In genomic region chr15:79027291-79028205, GRCm38 (mm10) we compare ENCODE assay signal across 8 mouse cellular contexts. TPM values are rescaled to one million over a fixed set of nuclear protein-coding genes. Genes with fewer than 3 reads are reported as not detected.
A peak's percentile ranks its signal among the peaks of the same experiment; 100 is the strongest.
DNase-seq lines count a peak whose midpoint lies in the region; ATAC-seq and TF ChIP-seq lines count a peak whose summit lies in the region.

No protein-coding gene starts in this region.

- peak overlapping the region; percentile 80 for H3K4me2 ChIP-seq in heart, postnatal 0 days (ENCODE audit: low read depth, low read length)
- H3K4me2 ChIP-seq in midbrain, embryonic 15.5 days, result peak overlapping the region; percentile 89

- H3K4me1 ChIP-seq in heart, postnatal 0 days (ENCODE audit: control insufficient read depth, insufficient read depth), result peaks cover 23% of the 10 kb centered on the region; the same call in 1 of the 2 replicates
- H3K4me1 ChIP-seq in midbrain, embryonic 15.5 days, result peaks cover 55% of the 10 kb centered on the region

- no peaks in the 10 kb centered on the region for H3K27me3 ChIP-seq in heart, postnatal 0 days (ENCODE audit: control insufficient read depth, insufficient read depth, low read length)
- no peaks in the 10 kb centered on the region for H3K27me3 ChIP-seq in midbrain, embryonic 15.5 days (replicated peaks)

- peak overlapping the region; percentile 99 for H3K9ac ChIP-seq in heart, postnatal 0 days (replicated peaks; ENCODE audit: low read depth, low read length)
- H3K9ac ChIP-seq in midbrain, embryonic 15.5 days, result peak overlapping the region; percentile 97

- H3K4me3 ChIP-seq in heart, postnatal 0 days (ENCODE audit: low read depth, low read length), result peak overlapping the region; percentile 60
- peak overlapping the region; percentile 85 for H3K4me3 ChIP-seq in midbrain, embryonic 15.5 days

- 6% methylated on average over 43 of the region's 46 CpGs for WGBS in heart, postnatal 0 days
- 6% methylated on average over 40 of the region's 46 CpGs for whole genome bisulfite sequencing in midbrain, embryonic 15.5 days

- DNase-seq in thymus, postnatal 14 days, result peak; percentile 45
- no peak for DNase-seq in thymus, postnatal 0 days (ENCODE audit: low spot score)
- peak; percentile 41 to 57 for DNase-seq in cerebellum, postnatal 36 days
- DNase-seq in heart, postnatal 0 days (ENCODE audit: low spot score), result no peak
- peak; percentile 30 to 75 for DNase-seq in kidney, postnatal 25 days
- no peak for DNase-seq in frontal cortex, postnatal 14 days (ENCODE audit: low spot score in 2 of 2)

- no peaks in the 10 kb centered on the region for H3K36me3 ChIP-seq in heart, postnatal 0 days (replicated peaks; ENCODE audit: control insufficient read depth, insufficient read depth, low read length)
- no peaks in the 10 kb centered on the region for H3K36me3 ChIP-seq in midbrain, embryonic 15.5 days (replicated peaks)

- TF ChIP-seq CTCF in heart, postnatal 0 days (IDR thresholded peaks at IDR 0.05; ENCODE audit: low read depth), result no peak

- peak; percentile 21; the same call in 1 of the 2 replicates for ATAC-seq in heart, postnatal 0 days (ENCODE audit: insufficient read depth, low read depth)
- ATAC-seq in midbrain, embryonic 15.5 days (replicated peaks), result peak; percentile 41
- ATAC-seq in granulocyte monocyte progenitor cell, adult 5-6 weeks (replicated peaks; ENCODE audit: poor library complexity, severe bottlenecking), result no peak

- no peaks in the 10 kb centered on the region for H3K9me3 ChIP-seq in heart, postnatal 0 days (replicated peaks; ENCODE audit: control insufficient read depth, low read length)
- H3K9me3 ChIP-seq in midbrain, embryonic 15.5 days, result no peaks in the 10 kb centered on the region

- peak overlapping the region; percentile 97 for H3K27ac ChIP-seq in heart, postnatal 0 days (ENCODE audit: low read depth)
- peak overlapping the region; percentile 90 for H3K27ac ChIP-seq in midbrain, embryonic 15.5 days

- TF ChIP-seq EP300 in heart, postnatal 0 days (IDR thresholded peaks at IDR 0.05; ENCODE audit: low read depth), result no peak

RNA-seq across cellular contexts. Expression of gene H1f0, which starts 0.7 kb away (rescaled TPM):
- 303 and 311 TPM in 2 replicates for polyA plus RNA-seq in thymus, postnatal 0 days (2015; fragmentation: Nextera tagmentation; extraction: Ambion mirVana)
- 318 and 358 TPM in 2 replicates for total RNA-seq in heart, postnatal 0 days (2014; rRNA removed; ENCODE audit: low replicate concordance)
- polyA plus RNA-seq in heart, postnatal 0 days (2015; fragmentation: Nextera tagmentation; extraction: Ambion mirVana), result 210 and 229 TPM in 2 replicates
- polyA plus RNA-seq in midbrain, embryonic 15.5 days (2015; fragmentation: Nextera tagmentation; extraction: Ambion mirVana), result 183 and 198 TPM in 2 replicates
- total RNA-seq in granulocyte monocyte progenitor cell, adult 5-6 weeks (2014; fragmentation: Nextera tagmentation), result 10.6 and 17.0 TPM in 2 replicates
- total RNA-seq in granulocyte monocyte progenitor cell, adult 5-6 weeks (2017), result 19.6 and 24.4 TPM in 2 replicates

RNA-seq across cellular contexts. Expression of gene Galr3, which starts 14.1 kb away (rescaled TPM):
- 0.14 and 0.21 TPM in 2 replicates for polyA plus RNA-seq in thymus, postnatal 0 days (2015; fragmentation: Nextera tagmentation; extraction: Ambion mirVana)
- not detected in 2 replicates for total RNA-seq in heart, postnatal 0 days (2014; rRNA removed; ENCODE audit: low replicate concordance)
- not detected in 2 replicates for polyA plus RNA-seq in heart, postnatal 0 days (2015; fragmentation: Nextera tagmentation; extraction: Ambion mirVana)
- polyA plus RNA-seq in midbrain, embryonic 15.5 days (2015; fragmentation: Nextera tagmentation; extraction: Ambion mirVana), result not detected in 2 replicates
- 0.73 TPM in 1 of 2 replicates, not detected in the other for total RNA-seq in granulocyte monocyte progenitor cell, adult 5-6 weeks (2014; fragmentation: Nextera tagmentation)
- total RNA-seq in granulocyte monocyte progenitor cell, adult 5-6 weeks (2017), result 0.65 and 2.1 TPM in 2 replicates

RNA-seq across cellular contexts. Expression of gene Ankrd54, which starts 35.1 kb away (rescaled TPM):
- 60.0 and 62.6 TPM in 2 replicates for polyA plus RNA-seq in thymus, postnatal 0 days (2015; fragmentation: Nextera tagmentation; extraction: Ambion mirVana)
- total RNA-seq in heart, postnatal 0 days (2014; rRNA removed; ENCODE audit: low replicate concordance), result 20.9 and 27.1 TPM in 2 replicates
- 14.1 and 15.6 TPM in 2 replicates for polyA plus RNA-seq in heart, postnatal 0 days (2015; fragmentation: Nextera tagmentation; extraction: Ambion mirVana)
- 61.0 and 64.3 TPM in 2 replicates for polyA plus RNA-seq in midbrain, embryonic 15.5 days (2015; fragmentation: Nextera tagmentation; extraction: Ambion mirVana)
- total RNA-seq in granulocyte monocyte progenitor cell, adult 5-6 weeks (2014; fragmentation: Nextera tagmentation), result 14.5 and 21.9 TPM in 2 replicates
- 14.0 and 20.8 TPM in 2 replicates for total RNA-seq in granulocyte monocyte progenitor cell, adult 5-6 weeks (2017)

RNA-seq across cellular contexts. Expression of gene Eif3l, which starts 47.4 kb away (rescaled TPM):
- 200 and 212 TPM in 2 replicates for polyA plus RNA-seq in thymus, postnatal 0 days (2015; fragmentation: Nextera tagmentation; extraction: Ambion mirVana)
- 183 and 210 TPM in 2 replicates for total RNA-seq in heart, postnatal 0 days (2014; rRNA removed; ENCODE audit: low replicate concordance)
- 114 and 123 TPM in 2 replicates for polyA plus RNA-seq in heart, postnatal 0 days (2015; fragmentation: Nextera tagmentation; extraction: Ambion mirVana)
- polyA plus RNA-seq in midbrain, embryonic 15.5 days (2015; fragmentation: Nextera tagmentation; extraction: Ambion mirVana), result 165 and 167 TPM in 2 replicates
- 228 and 235 TPM in 2 replicates for total RNA-seq in granulocyte monocyte progenitor cell, adult 5-6 weeks (2014; fragmentation: Nextera tagmentation)
- 310 and 312 TPM in 2 replicates for total RNA-seq in granulocyte monocyte progenitor cell, adult 5-6 weeks (2017)

Comparison
In these comparisons a context has a peak if more than half of its experiments do, and no peak if none do; other contexts are left out.
1. DNase-seq: peak in thymus, postnatal 14 days (single experiment), cerebellum, postnatal 36 days (2 of 2) and kidney, postnatal 25 days (2 of 2); none in thymus, postnatal 0 days (single experiment), heart, postnatal 0 days (single experiment) and frontal cortex, postnatal 14 days (0 of 2).